Mouse (Mus musculus) testis, adult 2 months (tissue): ENCODE results near the gene Cldn19. TPM values are rescaled to one million over a fixed set of nuclear protein-coding genes. Genes with fewer than 3 reads are reported as not detected.

ENCODE experiments used
- H3K27ac ChIP-seq: fragments of 200-500 bp; 2 replicates; pipeline ENCODE4 v1.5.1; 2012; ENCODE audit warnings: low read depth, low read length; ENCODE audit not compliant: control insufficient read depth, insufficient read depth
- H3K27me3 ChIP-seq: fragments of 200-500 bp; 2 replicates; pipeline ENCODE4 v1.6.1; 2012; ENCODE audit warnings: mild to moderate bottlenecking, low read length, moderate library complexity; ENCODE audit not compliant: control insufficient read depth, insufficient read depth
- H3K36me3 ChIP-seq: fragments of 200-500 bp; 2 replicates; pipeline ENCODE4 v1.6.1; 2012; ENCODE audit warnings: mild to moderate bottlenecking, low read length; ENCODE audit not compliant: control insufficient read depth, insufficient read depth
- H3K4me1 ChIP-seq: fragments of 200-500 bp; 2 replicates; pipeline ENCODE4 v1.6.1; 2012; ENCODE audit warnings: low read length; ENCODE audit not compliant: control insufficient read depth, insufficient read depth
- H3K4me3 ChIP-seq: fragments of 200-500 bp; 2 replicates; pipeline ENCODE4 v1.5.1; 2012; ENCODE audit warnings: low read depth, mild to moderate bottlenecking, low read length, moderate library complexity, mixed read lengths; ENCODE audit not compliant: control insufficient read depth
- CTCF ChIP-seq: fragments of 200-500 bp; IDR thresholded peaks from 2 replicates; pipeline ENCODE4 v1.5.1; 2012; ENCODE audit warnings: low read depth, mild to moderate bottlenecking, inconsistent platforms, low read length, moderate library complexity; ENCODE audit not compliant: control insufficient read depth, insufficient read depth, insufficient replicate concordance
- POLR2A ChIP-seq: fragments of 200-500 bp; IDR thresholded peaks from 2 replicates; pipeline ENCODE4 v1.6.1; 2012; ENCODE audit warnings: low read depth, mild to moderate bottlenecking, inconsistent platforms, low read length, moderate library complexity; ENCODE audit not compliant: control insufficient read depth
- polyA plus RNA-seq: library from polyadenylated mRNA; depleted of rRNA; stranded (reverse); fragments of >200 nt; gene quantifications from 2 replicates; pipeline ENCODE4 v1.2.3, GENCODE M21; 2012

Gene Cldn19
- polyA plus RNA-seq, 1 experiment, result not detected

- no peaks in the 10 kb centered on the region for H3K36me3 ChIP-seq
- no peaks in the 10 kb centered on the region for H3K4me1 ChIP-seq
- TF ChIP-seq CTCF, result no peak
- no peak for TF ChIP-seq POLR2A
- H3K27me3 ChIP-seq, result no peaks in the 10 kb centered on the region
- H3K27ac ChIP-seq, result no peak overlapping the region
- H3K4me3 ChIP-seq, result no peak overlapping the region
Observed at GRCm38 (mm10) chr4:119254012-119254618, 1.1 kb upstream of the Cldn19 start.

DNA sequence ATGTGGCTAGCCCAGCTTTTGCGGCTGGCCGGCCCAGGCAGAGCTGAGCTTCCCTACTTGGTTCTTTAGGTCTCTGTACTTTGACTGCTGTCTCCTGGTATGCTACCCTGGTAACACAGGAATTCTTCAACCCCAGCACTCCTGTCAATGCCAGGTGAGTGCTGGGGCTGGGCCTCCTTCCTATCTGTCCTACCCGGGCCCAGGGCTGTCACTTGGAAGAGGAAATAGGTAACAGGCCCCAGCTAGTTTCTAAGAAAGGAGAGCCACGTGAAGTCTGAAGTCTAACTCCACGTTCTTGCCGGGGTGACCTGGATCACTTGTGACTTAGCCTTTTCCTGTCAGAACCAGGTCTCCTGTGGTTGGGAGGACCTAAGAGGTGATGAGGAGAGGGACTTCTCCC, 1.9 kb downstream of the Cldn19 start:
- H3K4me1 ChIP-seq, result no peaks in the 10 kb centered on the region
- no peak for TF ChIP-seq CTCF
- no peak for TF ChIP-seq POLR2A
- H3K36me3 ChIP-seq, result no peaks in the 10 kb centered on the region
- no peak overlapping the region for H3K4me3 ChIP-seq
- H3K27ac ChIP-seq, result no peak overlapping the region
- H3K27me3 ChIP-seq, result no peaks in the 10 kb centered on the region

GRCm38 (mm10) chr4:119259344-119260254, 4.4 kb downstream of the Cldn19 start:
- TF ChIP-seq CTCF (no peak), POLR2A (no peak)

GRCm38 (mm10) chr4:119261087-119261713, 6.0 kb downstream of the Cldn19 start:
- H3K36me3 ChIP-seq, result no peaks in the 10 kb centered on the region

More at GRCm38 (mm10) chr4:119259344-119260254, 4.4 kb downstream of the Cldn19 start:
- Histone ChIP-seq H3K4me1 (no peaks in the 10 kb centered on the region), H3K27ac (no peak overlapping the region), H3K36me3 (no peaks in the 10 kb centered on the region), H3K4me3 (no peak overlapping the region), H3K27me3 (no peaks in the 10 kb centered on the region)

GRCm38 (mm10) chr4:119262483-119262882, 7.3 kb downstream of the Cldn19 start:
- H3K27ac ChIP-seq, result no peak overlapping the region
- no peaks in the 10 kb centered on the region for H3K4me1 ChIP-seq
- no peaks in the 10 kb centered on the region for H3K27me3 ChIP-seq
- no peak for TF ChIP-seq POLR2A
- no peak for TF ChIP-seq CTCF
- H3K36me3 ChIP-seq, result no peaks in the 10 kb centered on the region
- no peak overlapping the region for H3K4me3 ChIP-seq

More at GRCm38 (mm10) chr4:119261087-119261713, 6.0 kb downstream of the Cldn19 start:
- Histone ChIP-seq H3K27ac (no peak overlapping the region), H3K4me3 (no peak overlapping the region), H3K27me3 (no peaks in the 10 kb centered on the region), H3K4me1 (no peaks in the 10 kb centered on the region)
- TF ChIP-seq POLR2A (no peak), CTCF (no peak)

- Histone ChIP-seq H3K27ac (no peak overlapping the region), H3K36me3 (no peaks in the 10 kb centered on the region), H3K27me3 (no peaks in the 10 kb centered on the region), H3K4me3 (no peak overlapping the region), H3K4me1 (no peaks in the 10 kb centered on the region)
- no peak for TF ChIP-seq POLR2A
- TF ChIP-seq CTCF, result no peak
Observed at GRCm38 (mm10) chr4:119263459-119263858, 8.2 kb downstream of the Cldn19 start.

DNA sequence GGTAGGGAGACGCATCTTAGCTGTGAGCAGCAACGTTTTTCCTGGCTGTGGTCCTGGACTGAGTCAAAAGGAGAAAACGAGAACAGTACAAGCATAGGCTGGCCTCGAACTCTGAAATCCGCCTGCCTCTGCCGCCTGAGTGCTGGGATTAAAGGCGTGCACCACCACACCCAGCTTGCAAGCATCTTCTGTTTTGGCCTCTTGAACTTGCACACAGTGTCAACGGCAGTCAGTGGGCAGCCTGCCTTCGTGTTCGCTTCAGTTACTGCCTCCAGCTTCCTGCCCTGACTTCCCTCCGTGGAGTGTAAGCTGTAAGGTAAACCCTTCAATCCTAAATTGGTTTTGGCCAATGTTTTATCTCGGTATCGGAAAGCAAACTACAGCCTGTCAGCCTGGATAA, 11.4 kb downstream of the Cldn19 start:
- Histone ChIP-seq H3K36me3 (no peaks in the 10 kb centered on the region), H3K27ac (no peak overlapping the region), H3K4me1 (no peaks in the 10 kb centered on the region), H3K27me3 (no peaks in the 10 kb centered on the region), H3K4me3 (no peak overlapping the region)
- TF ChIP-seq POLR2A (no peak), CTCF (no peak)
